Mouse (Mus musculus) macrophage (primary cell): ENCODE data around the gene Ndufb7. TPM values are rescaled to one million over a fixed set of nuclear protein-coding genes. Genes with fewer than 3 reads are reported as not detected.
A peak's percentile ranks its signal among the peaks of the same experiment; 100 is the strongest.
"Not testable (repeated sequence)": the region's sequence is repeated elsewhere in the genome, so short reads cannot be mapped to it uniquely, and the experiment has no call there.

ENCODE experiments used
- H3K27ac ChIP-seq: fragments of 350-480 bp; formaldehyde crosslinking; 2 replicates; pipeline ENCODE4 v1.9.0; 2021
- H3K36me3 ChIP-seq: fragments of 350-480 bp; formaldehyde crosslinking; 2 replicates; pipeline ENCODE4 v1.9.0; 2021; ENCODE audit errors: inconsistent target
- H3K4me3 ChIP-seq: fragments of 350-480 bp; formaldehyde crosslinking; 2 replicates; pipeline ENCODE4 v1.9.0; 2021; ENCODE audit errors: inconsistent target
- H3K79me2 ChIP-seq: fragments of 350-480 bp; formaldehyde crosslinking; 2 replicates; pipeline ENCODE4 v1.9.0; 2021; ENCODE audit errors: inconsistent target
- WGBS: methylation state at CpG from one replicate; pipeline ENCODE4 v1.1.7; 2026; ENCODE audit warnings: inconsistent platforms; ENCODE audit not compliant: missing documents; 5-methylcytosine and 5-hydroxymethylcytosine counted together
- polyA plus RNA-seq: library from polyadenylated mRNA; stranded (reverse); fragments of 250-400 nt; gene quantifications from 3 replicates; pipeline ENCODE4 v1.2.4, GENCODE M21; 2018; ENCODE audit warnings: inconsistent platforms

Gene Ndufb7
- polyA plus RNA-seq, 1 experiment from 2014 or later, result 83.2 TPM

- H3K27ac ChIP-seq, result no peak overlapping the region
- WGBS, result 94% methylated on average over 15 of the region's 15 CpGs
- H3K36me3 ChIP-seq, result 0 out of 2 replicates have a peak, but pooled peaks cover under 1% of the 10 kb centered on the region
- no peak overlapping the region for H3K4me3 ChIP-seq
- peaks cover 100% of the 10 kb centered on the region for H3K79me2 ChIP-seq
Measured at GRCm38 (mm10) chr8:83583236-83583635, 16.8 kb downstream of the Ndufb7 start.

- WGBS, result 89% methylated on average over 1 of the region's 1 CpGs
- Histone ChIP-seq H3K4me3 (no peak overlapping the region), H3K36me3 (0 out of 2 replicates have a peak, but pooled peaks cover 3% of the 10 kb centered on the region), H3K79me2 (peaks cover 100% of the 10 kb centered on the region), H3K27ac (no peak overlapping the region)
Measured at GRCm38 (mm10) chr8:83584771-83585170, 18.3 kb downstream of the Ndufb7 start.

GRCm38 (mm10) chr8:83585333-83585732 lies 18.9 kb downstream of the Ndufb7 start:
- no peak overlapping the region for H3K4me3 ChIP-seq
- WGBS, result 92% methylated on average over 3 of the region's 3 CpGs
- peaks cover 100% of the 10 kb centered on the region for H3K79me2 ChIP-seq
- no peak overlapping the region for H3K27ac ChIP-seq
- H3K36me3 ChIP-seq, result 0 out of 2 replicates have a peak, but pooled peaks cover 3% of the 10 kb centered on the region

- 96% methylated on average over 6 of the region's 6 CpGs for WGBS
- Histone ChIP-seq H3K79me2 (peaks cover 100% of the 10 kb centered on the region), H3K4me3 (no peak overlapping the region), H3K36me3 (0 out of 2 replicates have a peak, but pooled peaks cover 3% of the 10 kb centered on the region), H3K27ac (no peak overlapping the region)
Measured at GRCm38 (mm10) chr8:83587644-83588043, 21.2 kb downstream of the Ndufb7 start.

GRCm38 (mm10) chr8:83588886-83589285 lies 22.4 kb downstream of the Ndufb7 start:
- WGBS, result 98% methylated on average over 5 of the region's 5 CpGs
- no peak overlapping the region for H3K27ac ChIP-seq
- H3K36me3 ChIP-seq, result 0 out of 2 replicates have a peak, but pooled peaks cover 3% of the 10 kb centered on the region
- no peak overlapping the region for H3K4me3 ChIP-seq
- peaks cover 100% of the 10 kb centered on the region for H3K79me2 ChIP-seq

GRCm38 (mm10) chr8:83590488-83591023 lies 24.1 kb downstream of the Ndufb7 start:
- WGBS, result 89% methylated on average over 7 of the region's 7 CpGs
- H3K79me2 ChIP-seq, result peaks cover 86% of the 10 kb centered on the region
- no peak overlapping the region for H3K4me3 ChIP-seq
- 0 out of 2 replicates have a peak, but pooled peaks cover 3% of the 10 kb centered on the region for H3K36me3 ChIP-seq
- H3K27ac ChIP-seq, result no peak overlapping the region

GRCm38 (mm10) chr8:83592682-83593081 lies 26.2 kb downstream of the Ndufb7 start:
- 0 out of 2 replicates have a peak, but pooled peaks cover 3% of the 10 kb centered on the region for H3K36me3 ChIP-seq
- H3K4me3 ChIP-seq, result no peak overlapping the region
- H3K27ac ChIP-seq, result no peak overlapping the region
- H3K79me2 ChIP-seq, result peaks cover 65% of the 10 kb centered on the region
- WGBS, result 90% methylated on average over 3 of the region's 3 CpGs

GRCm38 (mm10) chr8:83593325-83594166 lies 27.1 kb downstream of the Ndufb7 start:
- peak overlapping the region; percentile 78 for H3K27ac ChIP-seq
- H3K36me3 ChIP-seq, result no peaks in the 10 kb centered on the region
- H3K4me3 ChIP-seq, result peak overlapping the region; percentile 89
- WGBS, result 2% methylated on average over 22 of the region's 22 CpGs
- H3K79me2 ChIP-seq, result peaks cover 56% of the 10 kb centered on the region

- Histone ChIP-seq H3K4me3 (peak overlapping the region; percentile 89), H3K27ac (peak overlapping the region; percentile 78), H3K79me2 (peaks cover 48% of the 10 kb centered on the region), H3K36me3 (no peaks in the 10 kb centered on the region)
- WGBS, result under 1% methylated on average over 43 of the region's 43 CpGs
Measured at GRCm38 (mm10) chr8:83594167-83595049, 27.9 kb downstream of the Ndufb7 start.

- H3K27ac ChIP-seq, result peak overlapping the region; percentile 78
- 40% methylated on average over 3 of the region's 3 CpGs for WGBS
- H3K79me2 ChIP-seq, result peaks cover 42% of the 10 kb centered on the region
- H3K4me3 ChIP-seq, result peak overlapping the region; percentile 89
- not testable (repeated sequence) for H3K36me3 ChIP-seq
Measured at GRCm38 (mm10) chr8:83595050-83595345, 28.5 kb downstream of the Ndufb7 start.

- Histone ChIP-seq H3K4me3 (no peak overlapping the region), H3K36me3 (no peaks in the 10 kb centered on the region), H3K79me2 (peaks cover 28% of the 10 kb centered on the region), H3K27ac (no peak overlapping the region)
- WGBS, result 19% methylated on average over 3 of the region's 3 CpGs
Measured at GRCm38 (mm10) chr8:83596369-83596768, 29.9 kb downstream of the Ndufb7 start.

- 88% methylated on average over 1 of the region's 1 CpGs for WGBS
Measured at GRCm38 (mm10) chr8:83598146-83598545, 31.7 kb downstream of the Ndufb7 start.

GRCm38 (mm10) chr8:83599814-83600213 lies 33.3 kb downstream of the Ndufb7 start:
- H3K79me2 ChIP-seq, result no peaks in the 10 kb centered on the region
- no peak overlapping the region for H3K4me3 ChIP-seq
- no peaks in the 10 kb centered on the region for H3K36me3 ChIP-seq
- H3K27ac ChIP-seq, result no peak overlapping the region

More at GRCm38 (mm10) chr8:83598146-83598545, 31.7 kb downstream of the Ndufb7 start:
- Histone ChIP-seq H3K36me3 (no peaks in the 10 kb centered on the region), H3K4me3 (no peak overlapping the region), H3K27ac (no peak overlapping the region), H3K79me2 (peaks cover 10% of the 10 kb centered on the region)

- WGBS, result 83% methylated on average over 2 of the region's 2 CpGs
- H3K27ac ChIP-seq, result no peak overlapping the region
- H3K79me2 ChIP-seq, result peaks cover 18% of the 10 kb centered on the region
- no peak overlapping the region for H3K4me3 ChIP-seq
- H3K36me3 ChIP-seq, result no peaks in the 10 kb centered on the region
Measured at GRCm38 (mm10) chr8:83602650-83603029, 36.2 kb downstream of the Ndufb7 start.
